Comparison of ENCODE assay signal across 20 mouse cellular contexts in genomic region chr15:61366276-61366675, GRCm38 (mm10).
DNase-seq lines count a peak whose midpoint lies in the region; ATAC-seq lines count a peak whose summit lies in the region.
"Had no signal": no experiment of that assay in that cellular context is flagged by ENCODE, and none has a peak within 500 bp of the region (broad histone marks: within the 10 kb centered on the region; RNA-seq: fewer than 3 reads in every experiment).

No protein-coding gene starts in this region.

- no peaks in the 10 kb centered on the region for H3K4me1 ChIP-seq in kidney, embryonic 16.5 days (ENCODE audit: insufficient read depth, low read length)
- H3K4me1 ChIP-seq in neural tube, embryonic 15.5 days, result no peaks in the 10 kb centered on the region
- peaks cover 15% of the 10 kb centered on the region for H3K4me1 ChIP-seq in forebrain, embryonic 10.5 days
- H3K4me1 ChIP-seq: hindbrain, embryonic 10.5 days; limb, embryonic 10.5 days had no signal

- H3K36me3 ChIP-seq in kidney, embryonic 16.5 days (ENCODE audit: insufficient read depth, low read length), result no peaks in the 10 kb centered on the region
- H3K36me3 ChIP-seq in neural tube, embryonic 15.5 days, result no peaks in the 10 kb centered on the region
- H3K36me3 ChIP-seq in forebrain, embryonic 10.5 days (replicated peaks), result no peaks in the 10 kb centered on the region
- H3K36me3 ChIP-seq: hindbrain, embryonic 10.5 days; limb, embryonic 10.5 days had no signal

- no peak overlapping the region for H3K4me3 ChIP-seq in kidney, embryonic 16.5 days (ENCODE audit: low read length)
- no peak overlapping the region for H3K4me3 ChIP-seq in neural tube, embryonic 15.5 days (replicated peaks)
- H3K4me3 ChIP-seq in forebrain, embryonic 10.5 days, result no peak overlapping the region
- H3K4me3 ChIP-seq: hindbrain, embryonic 10.5 days; layer of hippocampus, adult 2 months; limb, embryonic 10.5 days had no signal

- ATAC-seq in kidney, embryonic 16.5 days (ENCODE audit: low FRiP score, low TSS enrichment), result no peak
- ATAC-seq in neural tube, embryonic 15.5 days (ENCODE audit: low FRiP score), result no peak
- ATAC-seq: forebrain, postnatal 0 days; liver, postnatal 0 days had no signal

- H3K4me2 ChIP-seq in kidney, embryonic 16.5 days (replicated peaks; ENCODE audit: low read depth, low read length), result no peak overlapping the region
- H3K4me2 ChIP-seq in neural tube, embryonic 15.5 days, result no peak overlapping the region

- no peaks in the 10 kb centered on the region for H3K27me3 ChIP-seq in kidney, embryonic 16.5 days (ENCODE audit: insufficient read depth, low read length)
- H3K27me3 ChIP-seq in neural tube, embryonic 15.5 days (replicated peaks), result no peaks in the 10 kb centered on the region
- no peaks in the 10 kb centered on the region for H3K27me3 ChIP-seq in forebrain, embryonic 10.5 days (ENCODE audit: poor library complexity, severe bottlenecking)

- H3K9ac ChIP-seq in kidney, embryonic 16.5 days (replicated peaks; ENCODE audit: low read length), result no peak overlapping the region
- no peak overlapping the region for H3K9ac ChIP-seq in neural tube, embryonic 15.5 days (replicated peaks)
- H3K9ac ChIP-seq: forebrain, postnatal 0 days; liver, postnatal 0 days had no signal

- no peaks in the 10 kb centered on the region for H3K9me3 ChIP-seq in kidney, embryonic 16.5 days (ENCODE audit: low read length)
- H3K9me3 ChIP-seq in neural tube, embryonic 15.5 days (replicated peaks), result no peaks in the 10 kb centered on the region
- no peaks in the 10 kb centered on the region for H3K9me3 ChIP-seq in forebrain, embryonic 10.5 days
- H3K9me3 ChIP-seq: hindbrain, embryonic 10.5 days; limb, embryonic 10.5 days had no signal

- intact Hi-C loops in heart, postnatal 25 days (cut with DNase I), result no loop called here

- WGBS in kidney, embryonic 16.5 days, result 59% methylated on average over 3 of the region's 3 CpGs
- WGBS in neural tube, embryonic 15.5 days, result 80% methylated on average over 3 of the region's 3 CpGs
- 83% methylated on average over 3 of the region's 3 CpGs for WGBS in forebrain, embryonic 10.5 days

- peak; percentile 47 to 57 for DNase-seq in cerebellum, postnatal 10 days
- DNase-seq in cerebellum, adult 9-11 months, result no peak
- DNase-seq in kidney, adult 9 months, result peak; percentile 5
- no peak for DNase-seq in neural tube, embryonic 10.5 days (ENCODE audit: extremely low spot score, low spot score)
- no peak for DNase-seq in forebrain, embryonic 10.5 days (ENCODE audit: extremely low spot score, low spot score)
- DNase-seq in heart, postnatal 25 days (ENCODE audit: low spot score), result no peak
- DNase-seq: adrenal gland, postnatal 14 days; cerebellum, adult 8-10 months; forebrain, postnatal 0 days; gastrocnemius, postnatal 25 days; kidney, postnatal 25 days; liver; liver, postnatal 0 days; retina, postnatal 1 day; right cerebral cortex, postnatal 25 days had no signal

- no peak overlapping the region for H3K27ac ChIP-seq in kidney, embryonic 16.5 days (ENCODE audit: low read length)
- 0 out of 2 replicates have a peak overlapping the region, but pooled peaks have one; percentile 18 for H3K27ac ChIP-seq in neural tube, embryonic 15.5 days (replicated peaks)
- H3K27ac ChIP-seq in forebrain, embryonic 10.5 days, result no peak overlapping the region
- H3K27ac ChIP-seq: hindbrain, embryonic 10.5 days; layer of hippocampus, adult 2 months; limb, embryonic 10.5 days had no signal

Comparison
In these comparisons a context has a peak if more than half of its experiments do, and no peak if none do; other contexts are left out.
1. DNase-seq: peak in cerebellum, postnatal 10 days (2 of 2) and kidney, adult 9 months (single experiment); none in cerebellum, adult 9-11 months (single experiment), neural tube, embryonic 10.5 days (single experiment), forebrain, embryonic 10.5 days (single experiment) and heart, postnatal 25 days (single experiment).